Mouse (Mus musculus) hindbrain, embryonic 14.5 days (tissue): ENCODE results near the gene Traf3. TPM values are rescaled to one million over a fixed set of nuclear protein-coding genes. Genes with fewer than 3 reads are reported as not detected.

Experiments used
- ATAC-seq: fragments of 200-750 bp; cut with Nextera tagmentation; 2 replicates; pipeline ENCODE4 v1.8.0; 2017; ENCODE audit warnings: moderate number of reproducible peaks, mild to moderate bottlenecking, moderate TSS enrichment, moderate library complexity; ENCODE audit not compliant: low FRiP score
- DNase-seq: peaks from one replicate; pipeline ENCODE4 v3.0.0-alpha.2; 2015; ENCODE audit warnings: low spot score
- H3K27ac ChIP-seq: fragments of 300-500 bp; sonication (generic); 2 replicates; pipeline ENCODE4 v1.5.1; 2014; ENCODE audit warnings: mild to moderate bottlenecking, moderate library complexity
- H3K27me3 ChIP-seq: fragments of 300-500 bp; sonication (generic); 2 replicates; pipeline ENCODE4 v1.6.1; 2014; ENCODE audit warnings: mild to moderate bottlenecking, low read length, mixed read lengths; ENCODE audit not compliant: control insufficient read depth, insufficient read depth
- H3K36me3 ChIP-seq: fragments of 300-500 bp; sonication (generic); replicated peaks from 2 replicates; pipeline ENCODE4 v1.6.1; 2014; ENCODE audit not compliant: control insufficient read depth, insufficient read depth
- H3K4me1 ChIP-seq: fragments of 300-500 bp; sonication (generic); replicated peaks from 2 replicates; pipeline ENCODE4 v1.6.1; 2014; ENCODE audit warnings: antibody characterized with exemption, low read length, mixed read lengths; ENCODE audit not compliant: control insufficient read depth, insufficient read depth
- H3K4me2 ChIP-seq: fragments of 300-500 bp; sonication (generic); replicated peaks from 2 replicates; pipeline ENCODE4 v1.6.1; 2014; ENCODE audit warnings: mild to moderate bottlenecking, moderate library complexity
- H3K4me3 ChIP-seq: fragments of 300-500 bp; sonication (generic); replicated peaks from 2 replicates; pipeline ENCODE4 v1.5.1; 2014; ENCODE audit warnings: mild to moderate bottlenecking, low read length
- H3K9ac ChIP-seq: fragments of 300-500 bp; sonication (generic); 2 replicates; pipeline ENCODE4 v1.6.1; 2014
- H3K9me3 ChIP-seq: fragments of 300-500 bp; sonication (generic); 2 replicates; pipeline ENCODE4 v1.6.1; 2016; ENCODE audit warnings: low read length; ENCODE audit not compliant: control insufficient read depth
- WGBS: fragments of 180-500 bp; shearing (Covaris S2); extraction: QIAGEN DNeasy Blood & Tissue Kit; methylation state at CpG from one replicate; pipeline ENCODE4 v1.1.7; 2014; 5-methylcytosine and 5-hydroxymethylcytosine counted together
- polyA plus RNA-seq: library from polyadenylated mRNA; unstranded; fragments of >200 nt; fragmentation: Nextera tagmentation; extraction: Ambion mirVana; gene quantifications from 2 replicates; pipeline ENCODE4 v1.2.1, GENCODE M21; 2014

Gene Traf3
- polyA plus RNA-seq, 1 experiment from 2014 or later = 20.9 TPM

GRCm38 (mm10) chr12:111188295-111188694 is 22.1 kb downstream of the Traf3 start:
- 98% methylated on average over 4 of the region's 4 CpGs for WGBS
- Histone ChIP-seq H3K27ac (no peak overlapping the region), H3K4me2 (no peak overlapping the region), H3K4me1 (peaks cover 6% of the 10 kb centered on the region), H3K27me3 (no peaks in the 10 kb centered on the region), H3K4me3 (no peak overlapping the region), H3K36me3 (no peaks in the 10 kb centered on the region), H3K9ac (no peak overlapping the region), H3K9me3 (no peaks in the 10 kb centered on the region)
- no peak for DNase-seq
- ATAC-seq = no peak

- H3K27me3 ChIP-seq = no peaks in the 10 kb centered on the region
- no peak overlapping the region for H3K9ac ChIP-seq
- 88% methylated on average over 5 of the region's 5 CpGs for WGBS
- no peak overlapping the region for H3K4me3 ChIP-seq
- ATAC-seq (no peak), DNase-seq (no peak)
- H3K4me1 ChIP-seq = peaks cover 10% of the 10 kb centered on the region
- H3K36me3 ChIP-seq = no peaks in the 10 kb centered on the region
- no peak overlapping the region for H3K27ac ChIP-seq
- no peak overlapping the region for H3K4me2 ChIP-seq
- no peaks in the 10 kb centered on the region for H3K9me3 ChIP-seq
Observed at GRCm38 (mm10) chr12:111190355-111190754, 24.2 kb downstream of the Traf3 start.

GRCm38 (mm10) chr12:111190891-111191290 is 24.7 kb downstream of the Traf3 start:
- Histone ChIP-seq H3K9ac (no peak overlapping the region), H3K4me1 (peaks cover 10% of the 10 kb centered on the region), H3K27me3 (no peaks in the 10 kb centered on the region), H3K27ac (no peak overlapping the region), H3K36me3 (no peaks in the 10 kb centered on the region), H3K4me3 (no peak overlapping the region), H3K4me2 (no peak overlapping the region), H3K9me3 (no peaks in the 10 kb centered on the region)
- 43% methylated on average over 2 of the region's 2 CpGs for WGBS
- DNase-seq = no peak
- ATAC-seq = no peak

GRCm38 (mm10) chr12:111192777-111193176 is 26.6 kb downstream of the Traf3 start:
- Histone ChIP-seq H3K27ac (no peak overlapping the region), H3K27me3 (no peaks in the 10 kb centered on the region), H3K36me3 (no peaks in the 10 kb centered on the region), H3K4me1 (peaks cover 10% of the 10 kb centered on the region), H3K9ac (no peak overlapping the region), H3K9me3 (no peaks in the 10 kb centered on the region), H3K4me3 (no peak overlapping the region), H3K4me2 (no peak overlapping the region)
- WGBS = 65% methylated on average over 6 of the region's 6 CpGs
- ATAC-seq = no peak
- no peak for DNase-seq

GRCm38 (mm10) chr12:111193331-111193730 is 27.2 kb downstream of the Traf3 start:
- no peak overlapping the region for H3K4me3 ChIP-seq
- WGBS = 74% methylated on average over 9 of the region's 9 CpGs
- H3K27me3 ChIP-seq = no peaks in the 10 kb centered on the region
- DNase-seq = no peak
- peaks cover 10% of the 10 kb centered on the region for H3K4me1 ChIP-seq
- no peak overlapping the region for H3K4me2 ChIP-seq
- no peak overlapping the region for H3K27ac ChIP-seq
- ATAC-seq = no peak
- no peaks in the 10 kb centered on the region for H3K36me3 ChIP-seq
- H3K9me3 ChIP-seq = no peaks in the 10 kb centered on the region
- no peak overlapping the region for H3K9ac ChIP-seq

- 84% methylated on average over 4 of the region's 4 CpGs for WGBS
- H3K36me3 ChIP-seq = no peaks in the 10 kb centered on the region
- peaks cover 10% of the 10 kb centered on the region for H3K4me1 ChIP-seq
- H3K9me3 ChIP-seq = no peaks in the 10 kb centered on the region
- H3K4me3 ChIP-seq = no peak overlapping the region
- ATAC-seq (no peak), DNase-seq (no peak)
- no peak overlapping the region for H3K4me2 ChIP-seq
- no peak overlapping the region for H3K9ac ChIP-seq
- H3K27me3 ChIP-seq = no peaks in the 10 kb centered on the region
- H3K27ac ChIP-seq = no peak overlapping the region
Observed at GRCm38 (mm10) chr12:111196548-111196947, 30.4 kb downstream of the Traf3 start.

DNA sequence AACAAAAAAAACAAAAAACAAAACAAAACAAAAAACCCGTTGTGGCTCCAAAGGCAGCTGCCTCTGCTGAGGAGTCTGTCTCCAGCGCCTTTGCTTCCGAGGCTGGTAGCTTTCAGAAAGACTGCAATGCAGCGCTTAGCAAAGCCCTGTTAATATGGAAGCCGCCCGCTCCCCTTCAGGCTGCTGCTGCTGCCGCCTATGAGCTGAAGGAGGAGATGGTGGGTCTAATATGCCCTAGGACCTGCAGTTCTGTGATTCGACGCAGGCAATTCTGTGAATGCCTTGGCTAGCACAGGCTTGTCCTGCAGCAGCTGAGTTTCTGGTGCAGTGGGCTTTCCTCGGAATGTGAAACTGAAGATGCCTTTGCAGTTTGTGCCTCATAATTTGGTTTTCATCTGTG is 36.9 kb downstream of the Traf3 start:
- DNase-seq = peak; percentile 29
- no peak overlapping the region for H3K4me2 ChIP-seq
- 55% methylated on average over 10 of the region's 10 CpGs for WGBS
- H3K9ac ChIP-seq = no peak overlapping the region
- H3K4me3 ChIP-seq = no peak overlapping the region
- no peaks in the 10 kb centered on the region for H3K27me3 ChIP-seq
- H3K9me3 ChIP-seq = no peaks in the 10 kb centered on the region
- ATAC-seq = no peak
- no peaks in the 10 kb centered on the region for H3K36me3 ChIP-seq
- peak overlapping the region; percentile 49 for H3K27ac ChIP-seq
- H3K4me1 ChIP-seq = peaks cover 13% of the 10 kb centered on the region

DNA sequence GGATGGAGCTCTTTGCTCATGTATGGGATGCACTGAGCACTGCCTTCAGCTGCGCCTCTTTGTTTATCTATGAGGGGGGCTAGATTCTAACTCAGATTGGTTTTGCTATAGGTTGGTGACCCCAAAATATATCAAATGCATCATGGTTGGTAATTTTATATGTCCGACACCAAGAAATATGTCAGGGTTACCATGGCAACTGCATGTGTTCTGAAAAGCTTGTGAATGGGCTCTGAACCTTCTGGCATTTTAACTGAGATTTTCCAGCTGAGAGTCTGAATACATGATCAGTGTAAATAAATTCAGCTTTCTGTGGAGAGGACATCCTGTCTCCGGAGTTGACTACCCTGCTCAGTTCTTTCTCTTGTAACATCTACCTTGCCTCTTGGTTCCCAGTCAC is 37.8 kb downstream of the Traf3 start:
- 0 out of 2 replicates have a peak overlapping the region, but pooled peaks have one; percentile 32 for H3K27ac ChIP-seq
- no peaks in the 10 kb centered on the region for H3K36me3 ChIP-seq
- no peaks in the 10 kb centered on the region for H3K27me3 ChIP-seq
- no peak overlapping the region for H3K4me2 ChIP-seq
- ATAC-seq (no peak), DNase-seq (no peak)
- no peak overlapping the region for H3K9ac ChIP-seq
- 34% methylated on average over 3 of the region's 3 CpGs for WGBS
- H3K4me1 ChIP-seq = peaks cover 13% of the 10 kb centered on the region
- H3K9me3 ChIP-seq = no peaks in the 10 kb centered on the region
- no peak overlapping the region for H3K4me3 ChIP-seq

- ATAC-seq (no peak), DNase-seq (no peak)
- peaks cover 13% of the 10 kb centered on the region for H3K4me1 ChIP-seq
- H3K36me3 ChIP-seq = no peaks in the 10 kb centered on the region
- H3K27me3 ChIP-seq = no peaks in the 10 kb centered on the region
- 79% methylated on average over 3 of the region's 3 CpGs for WGBS
- H3K27ac ChIP-seq = no peak overlapping the region
- H3K4me2 ChIP-seq = no peak overlapping the region
- H3K9me3 ChIP-seq = no peaks in the 10 kb centered on the region
- H3K9ac ChIP-seq = no peak overlapping the region
- no peak overlapping the region for H3K4me3 ChIP-seq
Observed at GRCm38 (mm10) chr12:111207641-111208040, 41.5 kb downstream of the Traf3 start.

DNA sequence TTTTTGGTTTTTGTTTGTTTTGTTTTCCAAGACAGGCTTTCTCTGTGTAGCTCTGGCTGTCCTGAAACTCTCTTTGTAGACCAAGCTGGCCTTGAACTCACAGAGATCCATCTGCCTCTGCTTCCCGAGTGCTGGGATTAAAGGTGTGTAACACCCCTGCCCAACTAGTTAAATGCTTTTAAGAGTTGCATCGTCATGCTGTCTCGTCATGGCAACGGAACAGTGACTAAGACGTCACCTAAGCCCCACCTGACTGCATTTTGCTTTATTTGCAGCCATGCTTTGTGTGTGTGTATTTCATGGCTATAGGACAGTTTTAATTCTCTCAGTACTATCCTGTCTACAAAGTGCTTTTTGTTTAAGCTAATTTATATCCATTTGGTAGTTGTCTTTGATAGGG is 45.6 kb downstream of the Traf3 start:
- no peaks in the 10 kb centered on the region for H3K36me3 ChIP-seq
- no peaks in the 10 kb centered on the region for H3K9me3 ChIP-seq
- H3K27me3 ChIP-seq = no peaks in the 10 kb centered on the region
- no peak overlapping the region for H3K9ac ChIP-seq
- H3K4me1 ChIP-seq = no peaks in the 10 kb centered on the region
- H3K27ac ChIP-seq = no peak overlapping the region
- DNase-seq (no peak), ATAC-seq (no peak)
- H3K4me2 ChIP-seq = no peak overlapping the region
- WGBS = 75% methylated on average over 5 of the region's 5 CpGs
- no peak overlapping the region for H3K4me3 ChIP-seq
